Mouse (Mus musculus): ENCODE measurements around the gene Soat2. TPM values are rescaled to one million over a fixed set of nuclear protein-coding genes. Genes with fewer than 3 reads are reported as not detected.
A peak's percentile ranks its signal among the peaks of the same experiment; 100 is the strongest.

Soat2 gene
- polyA plus RNA-seq (2012; rRNA removed) = 0.08 TPM in 1 of 2 replicates, not detected in the other

GRCm38 (mm10) chr15:102150301-102151135, at the start of gene Soat2:
TSS of gene Soat2 (plus strand) at chr15:102150526.
- 72% methylated on average over 20 of the region's 20 CpGs for WGBS
- no peak within 1 kb of the TSS for H3K27ac ChIP-seq (ENCODE audit: insufficient read depth, low read length)
- H3K4me3 ChIP-seq (replicated peaks; ENCODE audit: insufficient read depth, low read depth, low read length) = no peak within 1 kb of the TSS
- H3K27me3 ChIP-seq (ENCODE audit: control insufficient read depth, insufficient read depth, low read length) = no peaks in the 10 kb centered on the region
- no peak for DNase-seq
- TF ChIP-seq POLR2A (IDR thresholded peaks at IDR 0.05; ENCODE audit: borderline replicate concordance, insufficient read depth, low read length) (no peak), CTCF (IDR thresholded peaks at IDR 0.05; ENCODE audit: borderline replicate concordance, insufficient read depth, low read depth, low read length) (no peak)
- H3K4me1 ChIP-seq (ENCODE audit: control insufficient read depth, insufficient read depth, low read length) = no peaks in the 10 kb centered on the region

GRCm38 (mm10) chr15:102100996-102101671, 49.2 kb upstream of the Soat2 start:
- Histone ChIP-seq H3K4me1 (ENCODE audit: control insufficient read depth, insufficient read depth, low read length) (0 out of 2 replicates have a peak, but pooled peaks cover 3% of the 10 kb centered on the region), H3K27me3 (ENCODE audit: control insufficient read depth, insufficient read depth, low read length) (no peaks in the 10 kb centered on the region), H3K27ac (ENCODE audit: insufficient read depth, low read length) (peak overlapping the region; percentile 19; the same call in 1 of the 2 replicates), H3K4me3 (replicated peaks; ENCODE audit: insufficient read depth, low read depth, low read length) (no peak overlapping the region)
- WGBS = 54% methylated on average over 10 of the region's 10 CpGs
- no peak for TF ChIP-seq CTCF (IDR thresholded peaks at IDR 0.05; ENCODE audit: borderline replicate concordance, insufficient read depth, low read depth, low read length)
- no peak for TF ChIP-seq POLR2A (IDR thresholded peaks at IDR 0.05; ENCODE audit: borderline replicate concordance, insufficient read depth, low read length)
- DNase-seq = peak in 1 of 2 experiments; percentile 20

- Histone ChIP-seq H3K27me3 (ENCODE audit: control insufficient read depth, insufficient read depth, low read length) (no peaks in the 10 kb centered on the region), H3K27ac (ENCODE audit: insufficient read depth, low read length) (peak overlapping the region; percentile 50; the same call in 1 of the 2 replicates), H3K4me1 (ENCODE audit: control insufficient read depth, insufficient read depth, low read length) (0 out of 2 replicates have a peak, but pooled peaks cover 6% of the 10 kb centered on the region), H3K4me3 (replicated peaks; ENCODE audit: insufficient read depth, low read depth, low read length) (no peak overlapping the region)
- WGBS = 53% methylated on average over 11 of the region's 11 CpGs
- DNase-seq = peak in 1 of 2 experiments; percentile 20
- TF ChIP-seq CTCF (IDR thresholded peaks at IDR 0.05; ENCODE audit: borderline replicate concordance, insufficient read depth, low read depth, low read length) = no peak
- TF ChIP-seq POLR2A (IDR thresholded peaks at IDR 0.05; ENCODE audit: borderline replicate concordance, insufficient read depth, low read length) = no peak
These were observed 48.4 kb upstream of the Soat2 start for GRCm38 (mm10) chr15:102101672-102102541.

GRCm38 (mm10) chr15:102102548-102103121, 47.7 kb upstream of the Soat2 start:
- WGBS = 58% methylated on average over 6 of the region's 6 CpGs
- peaks cover 7% of the 10 kb centered on the region; the same call in 1 of the 2 replicates for H3K4me1 ChIP-seq (ENCODE audit: control insufficient read depth, insufficient read depth, low read length)

GRCm38 (mm10) chr15:102103371-102103946, 46.9 kb upstream of the Soat2 start:
- TF ChIP-seq CTCF (IDR thresholded peaks at IDR 0.05; ENCODE audit: borderline replicate concordance, insufficient read depth, low read depth, low read length) (no peak), POLR2A (IDR thresholded peaks at IDR 0.05; ENCODE audit: borderline replicate concordance, insufficient read depth, low read length) (no peak)
- peak overlapping the region; percentile 9 for H3K4me3 ChIP-seq (replicated peaks; ENCODE audit: insufficient read depth, low read depth, low read length)
- DNase-seq = peak in 1 of 2 experiments; percentile 8
- peak overlapping the region; percentile 61 for H3K27ac ChIP-seq (ENCODE audit: insufficient read depth, low read length)
- H3K4me1 ChIP-seq (ENCODE audit: control insufficient read depth, insufficient read depth, low read length) = peaks cover 12% of the 10 kb centered on the region; the same call in 1 of the 2 replicates
- WGBS = 36% methylated on average over 14 of the region's 14 CpGs
- no peaks in the 10 kb centered on the region for H3K27me3 ChIP-seq (ENCODE audit: control insufficient read depth, insufficient read depth, low read length)

More at GRCm38 (mm10) chr15:102102548-102103121, 47.7 kb upstream of the Soat2 start:
- no peak for TF ChIP-seq POLR2A (IDR thresholded peaks at IDR 0.05; ENCODE audit: borderline replicate concordance, insufficient read depth, low read length)
- no peak for TF ChIP-seq CTCF (IDR thresholded peaks at IDR 0.05; ENCODE audit: borderline replicate concordance, insufficient read depth, low read depth, low read length)
- Histone ChIP-seq H3K27ac (ENCODE audit: insufficient read depth, low read length) (peak overlapping the region; percentile 61), H3K4me3 (replicated peaks; ENCODE audit: insufficient read depth, low read depth, low read length) (no peak overlapping the region), H3K27me3 (ENCODE audit: control insufficient read depth, insufficient read depth, low read length) (no peaks in the 10 kb centered on the region)
- peak in 1 of 2 experiments; percentile 14 for DNase-seq

- no peak for TF ChIP-seq POLR2A (IDR thresholded peaks at IDR 0.05; ENCODE audit: borderline replicate concordance, insufficient read depth, low read length)
- no peak for TF ChIP-seq CTCF (IDR thresholded peaks at IDR 0.05; ENCODE audit: borderline replicate concordance, insufficient read depth, low read depth, low read length)
- no peaks in the 10 kb centered on the region for H3K27me3 ChIP-seq (ENCODE audit: control insufficient read depth, insufficient read depth, low read length)
- H3K4me3 ChIP-seq (replicated peaks; ENCODE audit: insufficient read depth, low read depth, low read length) = no peak overlapping the region
- H3K4me1 ChIP-seq (ENCODE audit: control insufficient read depth, insufficient read depth, low read length) = peaks cover 16% of the 10 kb centered on the region
- no peak for DNase-seq
- peak overlapping the region; percentile 20; the same call in 1 of the 2 replicates for H3K27ac ChIP-seq (ENCODE audit: insufficient read depth, low read length)
- 51% methylated on average over 12 of the region's 12 CpGs for WGBS
These were observed 46.3 kb upstream of the Soat2 start for GRCm38 (mm10) chr15:102103947-102104555.

All from cerebellum, adult 2 months (tissue).